Mouse (Mus musculus): ENCODE measurements around the gene Adamts4. TPM values are rescaled to one million over a fixed set of nuclear protein-coding genes. Genes with fewer than 3 reads are reported as not detected.

Adamts4 gene
- polyA plus RNA-seq (2015; fragmentation: Nextera tagmentation; extraction: Ambion mirVana) = 5.2 and 6.0 TPM in 2 replicates

DNA sequence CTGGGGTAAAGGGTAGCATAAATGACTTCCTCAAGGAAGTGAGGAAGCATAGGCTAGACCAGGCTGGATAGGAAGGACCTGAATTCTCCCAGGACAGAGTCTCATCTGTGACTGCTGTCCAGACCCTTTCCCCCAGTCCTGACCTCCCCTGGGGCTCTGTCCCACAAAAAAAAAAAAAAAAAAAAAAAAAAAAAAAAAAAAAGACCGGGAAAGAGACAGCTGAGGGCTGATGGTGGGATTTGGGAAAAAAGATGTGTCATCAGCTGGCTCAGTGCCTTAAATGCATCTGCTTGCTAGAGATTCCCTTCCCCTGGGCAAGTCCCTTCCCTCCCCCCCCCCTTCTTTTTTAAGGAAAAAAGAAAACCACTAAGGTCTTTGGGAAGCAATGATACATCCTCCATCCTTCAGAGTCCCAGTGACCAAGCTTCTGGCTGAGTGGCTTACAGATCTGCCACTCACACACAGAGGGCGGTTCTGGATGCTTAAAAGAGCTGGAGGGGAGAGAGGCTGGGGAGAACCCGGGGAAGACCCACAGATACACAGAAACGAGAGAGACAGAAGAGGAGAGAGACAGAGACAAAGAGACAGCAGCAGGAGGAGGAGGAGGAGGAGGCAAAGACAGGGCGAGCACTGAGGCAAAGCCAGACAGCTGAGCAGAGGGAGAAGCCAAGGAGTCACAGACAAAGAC, at the start of gene Adamts4:
Gene Adamts4, plus strand, starts transcription at position 509 of the 688 bp plus-strand sequence.
- no peak for ATAC-seq (replicated peaks; ENCODE audit: insufficient number of reproducible peaks, insufficient read depth, low FRiP score, low read depth)

DNA sequence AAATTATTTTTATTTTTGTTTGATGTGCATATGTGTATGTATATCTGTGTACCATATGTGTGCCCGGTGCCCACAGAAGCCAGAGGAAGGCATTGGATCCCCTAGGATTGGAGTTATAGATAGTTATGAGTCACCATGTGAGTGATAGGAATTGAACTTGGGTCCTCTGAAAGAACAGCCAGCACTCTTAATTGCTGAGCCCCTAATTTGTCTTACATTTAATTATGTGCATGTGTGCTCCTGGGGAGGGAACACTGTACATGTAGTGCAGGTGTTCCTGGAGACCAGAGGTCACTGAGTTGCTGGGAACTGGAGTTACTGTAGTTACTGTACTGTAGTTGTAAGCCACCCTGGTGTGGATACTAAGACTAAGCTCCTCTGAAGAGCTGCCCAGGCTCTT, 49.5 kb upstream of the Adamts4 start:
- Histone ChIP-seq H3K36me3 (no peaks in the 10 kb centered on the region), H3K9me3 (replicated peaks) (no peaks in the 10 kb centered on the region), H3K9ac (no peak overlapping the region), H3K4me1 (replicated peaks) (peaks cover 6% of the 10 kb centered on the region), H3K27me3 (peaks cover 3% of the 10 kb centered on the region), H3K4me3 (no peak overlapping the region), H3K4me2 (no peak overlapping the region), H3K27ac (no peak overlapping the region)
- WGBS = 83% methylated on average over 1 of the region's 1 CpGs
- ATAC-seq (replicated peaks; ENCODE audit: insufficient number of reproducible peaks, insufficient read depth, low FRiP score, low read depth) = no peak

More for the DNA sequence above, at the start of gene Adamts4:
- Histone ChIP-seq H3K4me3 (peak within 1 kb of the TSS; percentile 42), H3K9me3 (replicated peaks) (no peaks in the 10 kb centered on the region), H3K27me3 (peaks cover 3% of the 10 kb centered on the region; the same call in 1 of the 2 replicates), H3K9ac (peak within 1 kb of the TSS; percentile 43), H3K4me2 (peak within 1 kb of the TSS; percentile 63), H3K4me1 (replicated peaks) (peaks cover 57% of the 10 kb centered on the region), H3K36me3 (peaks cover 7% of the 10 kb centered on the region; the same call in 1 of the 2 replicates), H3K27ac (peak within 1 kb of the TSS; percentile 93)
- WGBS = 20% methylated on average over 5 of the region's 5 CpGs

DNA sequence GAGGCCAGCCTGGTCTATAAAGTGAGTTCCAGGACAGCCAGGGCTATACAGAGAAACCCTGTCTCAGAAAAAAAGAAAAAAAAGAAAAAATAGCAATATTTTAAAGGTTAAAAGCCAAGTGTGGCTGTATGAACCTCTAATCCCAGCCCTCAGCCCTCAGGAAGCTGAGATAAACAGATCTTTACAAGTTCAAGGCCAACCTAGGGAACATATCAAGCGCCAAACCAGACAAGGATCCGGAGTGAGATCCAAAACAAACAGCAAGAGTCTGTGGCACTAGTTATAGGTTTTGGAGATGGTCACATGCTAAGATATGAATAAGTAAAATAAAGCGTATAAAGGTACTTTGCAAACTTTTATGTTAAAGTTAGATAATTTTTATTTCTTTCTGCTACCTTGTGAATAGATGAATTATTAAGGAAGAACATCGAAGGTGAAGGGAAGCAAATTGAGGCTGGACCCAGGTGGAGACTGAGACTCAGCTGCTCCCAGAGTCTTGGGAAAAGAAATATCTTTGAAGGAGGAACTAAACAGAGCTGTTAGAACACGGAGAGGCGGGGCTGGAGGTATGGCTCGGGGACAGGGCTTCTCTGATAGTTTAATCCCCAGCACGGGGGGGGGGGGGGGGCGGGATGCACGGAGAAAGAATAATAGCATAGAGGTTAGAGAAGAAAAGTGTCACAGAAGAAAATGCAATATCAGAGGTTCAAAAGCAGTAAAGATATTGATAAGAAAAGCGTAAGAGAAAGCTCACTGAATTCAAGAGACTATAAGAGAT, 46.6 kb upstream of the Adamts4 start:
- Histone ChIP-seq H3K4me1 (replicated peaks) (no peaks in the 10 kb centered on the region), H3K4me3 (no peak overlapping the region), H3K36me3 (no peaks in the 10 kb centered on the region), H3K9me3 (replicated peaks) (no peaks in the 10 kb centered on the region), H3K9ac (no peak overlapping the region), H3K4me2 (no peak overlapping the region), H3K27me3 (no peaks in the 10 kb centered on the region), H3K27ac (no peak overlapping the region)
- ATAC-seq (replicated peaks; ENCODE audit: insufficient number of reproducible peaks, insufficient read depth, low FRiP score, low read depth) = no peak
- 55% methylated on average over 9 of the region's 11 CpGs for WGBS

DNA sequence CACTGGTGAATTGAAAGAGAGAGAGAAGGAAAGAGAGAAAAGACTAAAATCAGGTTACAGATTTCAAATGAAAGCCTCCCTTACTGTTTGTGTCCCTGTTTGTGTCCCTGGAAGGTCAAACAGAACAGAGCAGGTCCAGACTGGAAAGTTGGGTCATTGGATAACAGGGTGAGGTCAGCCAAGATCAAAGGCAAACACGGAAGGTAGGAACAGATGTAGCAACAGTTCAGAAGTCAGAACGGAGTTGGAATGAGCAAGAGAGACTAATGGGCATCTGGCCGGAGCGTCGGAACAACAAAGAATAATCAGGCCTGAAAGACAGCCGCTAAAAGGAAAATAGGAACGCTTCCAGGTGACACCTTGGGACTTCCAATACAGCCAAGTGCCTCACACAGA, 46.0 kb upstream of the Adamts4 start:
- H3K4me2 ChIP-seq = no peak overlapping the region
- no peak overlapping the region for H3K27ac ChIP-seq
- no peaks in the 10 kb centered on the region for H3K27me3 ChIP-seq
- no peak for ATAC-seq (replicated peaks; ENCODE audit: insufficient number of reproducible peaks, insufficient read depth, low FRiP score, low read depth)
- H3K9me3 ChIP-seq (replicated peaks) = no peaks in the 10 kb centered on the region
- no peak overlapping the region for H3K9ac ChIP-seq
- H3K4me1 ChIP-seq (replicated peaks) = no peaks in the 10 kb centered on the region
- 58% methylated on average over 7 of the region's 7 CpGs for WGBS
- H3K36me3 ChIP-seq = no peaks in the 10 kb centered on the region
- H3K4me3 ChIP-seq = no peak overlapping the region

DNA sequence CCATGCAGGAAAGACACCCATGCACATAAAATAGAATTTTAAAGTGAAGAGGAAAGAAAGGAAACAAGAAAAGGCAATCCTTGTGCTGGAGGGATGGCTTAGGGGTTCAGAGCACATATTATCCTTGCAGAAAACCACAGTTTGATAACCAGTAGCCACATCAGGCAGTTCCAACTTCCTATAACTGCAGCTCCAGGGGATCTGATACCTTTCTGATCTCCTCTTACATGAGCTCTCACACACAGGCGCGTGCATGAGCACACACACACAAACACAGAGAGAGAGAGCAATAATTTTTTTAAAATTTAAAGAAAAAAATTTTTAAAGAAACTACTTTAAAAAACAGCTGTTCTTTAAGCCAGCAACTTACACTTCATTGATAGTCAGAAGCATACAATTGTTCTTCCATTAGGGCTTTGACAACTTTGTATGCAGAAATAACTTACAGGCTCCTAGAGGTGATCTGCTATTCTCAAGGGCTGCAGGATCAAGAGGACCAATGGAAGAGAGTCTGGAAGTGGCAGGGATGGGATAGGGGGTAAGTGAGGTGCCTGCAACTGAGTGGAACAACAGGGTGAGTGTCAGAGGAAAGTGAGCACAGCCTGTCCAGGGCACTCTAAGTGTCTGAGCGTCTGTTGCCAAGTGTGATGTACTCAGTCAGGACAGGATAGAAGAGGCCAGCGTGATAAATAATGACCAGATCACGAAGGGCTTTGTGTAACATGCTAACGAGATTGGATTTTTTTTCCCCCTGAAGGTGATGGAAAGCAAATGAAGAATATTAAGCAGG, 44.3 kb upstream of the Adamts4 start:
- Histone ChIP-seq H3K4me2 (no peak overlapping the region), H3K36me3 (no peaks in the 10 kb centered on the region), H3K27me3 (no peaks in the 10 kb centered on the region), H3K9ac (no peak overlapping the region), H3K4me1 (replicated peaks) (no peaks in the 10 kb centered on the region), H3K9me3 (replicated peaks) (no peaks in the 10 kb centered on the region), H3K27ac (no peak overlapping the region), H3K4me3 (no peak overlapping the region)
- no peak for ATAC-seq (replicated peaks; ENCODE audit: insufficient number of reproducible peaks, insufficient read depth, low FRiP score, low read depth)
- WGBS = 63% methylated on average over 6 of the region's 6 CpGs

DNA sequence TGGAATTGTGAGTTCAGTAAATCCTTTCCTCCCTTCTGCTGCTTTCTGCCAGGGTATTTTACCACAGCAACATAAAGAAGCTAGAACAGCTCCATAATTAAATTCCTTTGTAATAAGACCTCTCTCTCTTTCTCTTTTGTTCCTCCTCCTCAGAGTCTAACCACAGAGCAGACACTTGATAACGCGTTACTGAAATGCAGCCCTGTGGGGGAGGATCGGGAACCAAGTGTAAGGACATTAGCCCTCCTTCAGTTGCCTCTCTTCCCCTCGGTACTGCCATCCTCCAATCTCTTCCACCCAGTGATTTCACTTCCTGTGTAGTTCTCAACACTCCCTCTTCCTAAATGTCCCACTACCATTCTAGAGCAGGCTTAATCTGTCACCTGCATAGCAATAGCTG, 40.8 kb upstream of the Adamts4 start:
- no peaks in the 10 kb centered on the region for H3K36me3 ChIP-seq
- no peaks in the 10 kb centered on the region for H3K27me3 ChIP-seq
- WGBS = 6% methylated on average over 4 of the region's 4 CpGs
- H3K9ac ChIP-seq = no peak overlapping the region
- no peaks in the 10 kb centered on the region for H3K9me3 ChIP-seq (replicated peaks)
- ATAC-seq (replicated peaks; ENCODE audit: insufficient number of reproducible peaks, insufficient read depth, low FRiP score, low read depth) = no peak
- H3K4me1 ChIP-seq (replicated peaks) = no peaks in the 10 kb centered on the region
- H3K27ac ChIP-seq = no peak overlapping the region
- no peak overlapping the region for H3K4me3 ChIP-seq
- no peak overlapping the region for H3K4me2 ChIP-seq

DNA sequence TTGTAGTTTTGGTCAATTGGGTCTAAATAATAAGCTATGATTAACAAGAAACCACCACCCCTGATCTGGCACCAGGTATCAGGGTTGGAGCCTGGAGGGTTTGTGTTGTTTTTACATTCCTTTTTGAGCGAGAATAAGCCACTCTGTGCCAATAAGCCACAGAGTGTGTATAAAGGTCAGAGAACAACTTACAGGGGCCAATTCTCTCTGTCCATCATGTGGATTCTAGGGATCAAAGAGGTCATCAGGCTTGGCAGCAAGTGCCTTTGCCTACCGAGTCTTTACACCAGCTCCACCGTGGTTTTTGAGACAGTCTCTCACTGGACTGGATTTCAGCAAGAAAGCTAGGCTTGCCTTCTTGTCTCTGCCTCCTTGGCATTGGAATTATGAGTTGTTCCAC, 37.4 kb upstream of the Adamts4 start:
- Histone ChIP-seq H3K4me3 (no peak overlapping the region), H3K9ac (no peak overlapping the region), H3K4me2 (no peak overlapping the region), H3K9me3 (replicated peaks) (no peaks in the 10 kb centered on the region), H3K27ac (no peak overlapping the region), H3K4me1 (replicated peaks) (0 out of 2 replicates have a peak, but pooled peaks cover 7% of the 10 kb centered on the region), H3K27me3 (no peaks in the 10 kb centered on the region), H3K36me3 (0 out of 2 replicates have a peak, but pooled peaks cover under 1% of the 10 kb centered on the region)
- WGBS = 62% methylated on average over 3 of the region's 3 CpGs
- no peak for ATAC-seq (replicated peaks; ENCODE audit: insufficient number of reproducible peaks, insufficient read depth, low FRiP score, low read depth)

DNA sequence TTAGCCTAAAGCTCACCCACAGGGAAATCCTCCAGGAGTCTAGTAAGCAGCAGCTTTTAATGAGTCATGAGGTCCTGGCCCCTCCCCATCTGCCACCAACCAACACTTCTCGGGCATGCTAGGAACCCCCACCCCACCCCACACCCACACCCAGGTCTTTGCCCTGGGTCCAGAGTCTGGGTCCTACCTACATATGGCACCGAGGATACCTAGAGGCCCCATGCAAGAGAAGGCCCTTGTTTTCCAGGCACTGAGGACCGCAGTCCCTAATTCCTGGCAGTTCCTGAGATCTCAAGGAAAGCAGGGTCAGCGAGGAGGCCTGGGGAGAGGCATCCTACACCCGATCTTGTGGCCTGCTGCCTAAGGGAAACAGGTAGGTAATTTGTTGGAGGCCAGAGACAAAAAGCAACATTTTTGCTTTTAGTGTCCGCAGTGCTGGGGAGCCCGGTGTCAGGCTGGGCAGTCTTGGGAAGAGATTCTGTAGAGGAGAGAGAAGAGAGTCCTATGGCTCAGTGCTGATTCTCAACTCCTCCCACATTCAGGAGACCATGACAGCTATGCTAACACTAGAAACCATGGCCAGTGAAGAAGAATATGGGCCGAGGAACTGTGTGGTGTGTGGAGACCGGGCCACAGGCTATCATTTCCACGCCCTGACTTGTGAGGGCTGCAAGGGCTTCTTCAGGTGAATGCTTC, 36.3 kb upstream of the Adamts4 start, which contains the start of gene Nr1i3:
Gene Nr1i3, plus strand, starts transcription at position 170 of the 696 bp plus-strand sequence.
- H3K27ac ChIP-seq = no peak within 1 kb of the TSS
- no peak within 1 kb of the TSS for H3K4me2 ChIP-seq
- 0 out of 2 replicates have a peak, but pooled peaks cover 7% of the 10 kb centered on the region for H3K4me1 ChIP-seq (replicated peaks)
- no peak for ATAC-seq (replicated peaks; ENCODE audit: insufficient number of reproducible peaks, insufficient read depth, low FRiP score, low read depth)
- H3K27me3 ChIP-seq = no peaks in the 10 kb centered on the region
- H3K4me3 ChIP-seq = no peak within 1 kb of the TSS
- peaks cover 8% of the 10 kb centered on the region; the same call in 1 of the 2 replicates for H3K36me3 ChIP-seq
- no peaks in the 10 kb centered on the region for H3K9me3 ChIP-seq (replicated peaks)
- H3K9ac ChIP-seq = no peak within 1 kb of the TSS
- WGBS = 71% methylated on average over 10 of the region's 10 CpGs

DNA sequence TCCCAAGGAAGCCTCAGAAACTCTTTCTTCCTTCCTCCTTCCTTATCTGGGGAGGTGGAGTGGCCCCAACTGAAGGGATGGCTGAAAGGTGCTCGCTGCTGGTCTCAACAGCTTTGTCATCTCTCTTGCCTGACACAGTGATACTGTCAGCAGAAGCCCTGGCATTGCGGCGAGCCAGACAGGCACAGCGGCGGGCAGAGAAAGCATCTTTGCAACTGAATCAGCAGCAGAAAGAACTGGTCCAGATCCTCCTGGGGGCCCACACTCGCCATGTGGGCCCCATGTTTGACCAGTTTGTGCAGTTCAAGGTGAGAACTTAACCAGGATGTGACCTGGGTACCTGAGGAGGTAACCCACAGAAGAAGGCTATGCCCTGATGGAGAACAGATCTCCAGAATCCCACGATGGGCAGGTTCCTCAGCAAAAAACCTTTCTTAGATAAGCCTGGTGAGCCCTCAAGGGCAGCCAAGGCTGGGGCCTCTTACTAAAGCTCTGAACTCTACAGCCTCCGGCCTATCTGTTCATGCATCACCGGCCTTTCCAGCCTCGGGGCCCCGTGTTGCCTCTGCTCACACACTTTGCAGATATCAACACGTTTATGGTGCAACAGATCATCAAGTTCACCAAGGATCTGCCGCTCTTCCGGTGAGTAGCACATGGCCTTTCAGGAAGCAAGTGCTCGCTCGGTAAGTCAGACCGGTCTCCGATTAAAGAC, 33.8 kb upstream of the Adamts4 start:
- no peak overlapping the region for H3K9ac ChIP-seq
- no peak overlapping the region for H3K4me3 ChIP-seq
- H3K27me3 ChIP-seq = no peaks in the 10 kb centered on the region
- H3K9me3 ChIP-seq (replicated peaks) = no peaks in the 10 kb centered on the region
- peaks cover 21% of the 10 kb centered on the region; the same call in 1 of the 2 replicates for H3K36me3 ChIP-seq
- H3K27ac ChIP-seq = no peak overlapping the region
- peak overlapping the region; percentile 6; the same call in 1 of the 2 replicates for H3K4me2 ChIP-seq
- 74% methylated on average over 18 of the region's 18 CpGs for WGBS
- no peak for ATAC-seq (replicated peaks; ENCODE audit: insufficient number of reproducible peaks, insufficient read depth, low FRiP score, low read depth)
- peaks cover 12% of the 10 kb centered on the region for H3K4me1 ChIP-seq (replicated peaks)

DNA sequence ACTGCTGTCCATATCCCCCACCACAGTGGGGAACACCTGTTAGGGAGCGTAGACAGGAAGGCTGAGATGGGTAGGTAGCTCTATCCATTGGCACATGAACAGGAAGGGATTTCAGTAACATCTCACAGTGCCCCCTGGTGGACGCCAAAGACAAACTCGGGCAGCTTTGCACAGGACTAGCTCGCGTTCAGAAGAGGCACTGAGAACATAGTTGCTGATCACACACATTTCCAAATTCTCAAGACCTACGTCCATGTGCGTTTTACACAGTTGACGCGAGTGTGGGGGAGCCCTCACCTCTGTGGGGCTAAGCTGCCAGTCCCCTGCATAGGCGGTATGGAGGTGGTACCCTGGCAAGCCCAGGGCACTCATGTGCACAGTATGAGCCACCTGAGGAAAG, 29.4 kb upstream of the Adamts4 start:
- Histone ChIP-seq H3K4me3 (peak overlapping the region; percentile 60), H3K4me2 (peak overlapping the region; percentile 81), H3K27ac (no peak overlapping the region), H3K9ac (0 out of 2 replicates have a peak overlapping the region, but pooled peaks have one; percentile 5), H3K4me1 (replicated peaks) (peaks cover 22% of the 10 kb centered on the region), H3K36me3 (peaks cover 21% of the 10 kb centered on the region; the same call in 1 of the 2 replicates), H3K27me3 (no peaks in the 10 kb centered on the region), H3K9me3 (replicated peaks) (no peaks in the 10 kb centered on the region)
- WGBS = 9% methylated on average over 10 of the region's 10 CpGs
- no peak for ATAC-seq (replicated peaks; ENCODE audit: insufficient number of reproducible peaks, insufficient read depth, low FRiP score, low read depth)
